Mouse (Mus musculus) layer of hippocampus, adult 11-12 months (tissue): ENCODE results near the gene Osbpl9.

ENCODE experiments used
- DNase-seq: peaks from one replicate; pipeline ENCODE4 v3.0.0; 2022; ENCODE audit warnings: low spot score

Gene Osbpl9

DNA sequence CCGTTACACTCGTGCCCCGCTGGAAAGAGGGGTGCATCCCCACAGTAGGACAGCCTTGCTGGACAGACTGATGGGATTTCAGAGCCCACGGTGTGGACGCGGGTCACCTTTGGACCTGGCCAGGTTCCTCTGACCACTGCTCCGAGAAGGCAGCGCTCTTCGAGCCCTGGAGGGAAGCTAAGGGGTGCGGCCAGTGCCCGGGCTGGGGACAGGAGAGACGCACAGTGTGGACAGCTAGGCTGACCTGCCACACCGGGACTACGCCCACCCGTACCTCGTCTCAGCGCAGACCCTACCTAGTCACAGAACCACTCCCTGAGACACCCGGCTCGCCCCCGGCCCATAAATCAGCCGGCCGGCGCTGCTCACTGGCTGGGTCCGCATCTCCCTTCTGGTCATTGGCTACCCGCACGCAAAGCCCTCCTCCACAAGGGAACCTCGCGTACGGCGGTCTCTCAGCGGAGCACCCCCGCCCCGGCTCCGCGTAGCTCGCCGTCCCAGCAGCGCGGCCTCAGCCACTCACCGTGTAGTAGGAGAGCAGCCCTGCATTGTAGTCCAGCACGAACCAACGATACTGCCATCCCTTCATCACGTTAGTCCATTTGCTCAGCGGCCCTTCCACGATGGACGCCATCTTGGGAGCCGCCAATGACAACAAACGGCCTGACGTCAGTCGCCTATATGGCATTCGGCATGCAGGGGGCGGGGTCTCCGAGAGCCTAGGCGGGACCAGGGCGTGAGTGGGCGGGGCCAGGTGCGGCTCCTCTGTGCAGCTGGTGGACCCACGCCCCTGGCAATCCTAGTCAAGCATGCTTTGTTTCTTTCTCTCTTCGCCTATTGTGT is at the start of gene Osbpl9:
Gene Osbpl9, minus strand, starts transcription at position 691 of the 843 bp plus-strand sequence.
- DNase-seq, result peak; percentile 98

DNA sequence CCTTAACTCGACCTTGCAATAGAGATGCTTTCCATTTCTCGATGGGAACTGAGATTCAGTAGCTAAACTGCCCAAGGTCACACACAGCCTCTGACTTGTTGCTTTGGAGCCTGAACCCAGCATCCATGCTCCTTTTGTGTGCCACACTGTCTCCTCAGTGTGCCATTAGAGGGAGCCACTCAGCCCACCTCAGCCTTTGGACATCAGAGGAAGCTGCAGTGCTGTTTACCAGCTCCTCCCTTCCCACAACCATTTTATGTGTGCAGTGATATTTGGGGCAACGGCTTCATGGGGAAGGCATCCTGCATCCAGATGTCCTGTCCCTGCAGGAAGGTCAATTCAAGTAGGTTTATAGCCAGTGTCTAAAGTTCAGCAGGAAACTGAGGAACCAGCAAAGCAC is 49.5 kb upstream of the Osbpl9 start:
- DNase-seq, result peak; percentile 35

DNA sequence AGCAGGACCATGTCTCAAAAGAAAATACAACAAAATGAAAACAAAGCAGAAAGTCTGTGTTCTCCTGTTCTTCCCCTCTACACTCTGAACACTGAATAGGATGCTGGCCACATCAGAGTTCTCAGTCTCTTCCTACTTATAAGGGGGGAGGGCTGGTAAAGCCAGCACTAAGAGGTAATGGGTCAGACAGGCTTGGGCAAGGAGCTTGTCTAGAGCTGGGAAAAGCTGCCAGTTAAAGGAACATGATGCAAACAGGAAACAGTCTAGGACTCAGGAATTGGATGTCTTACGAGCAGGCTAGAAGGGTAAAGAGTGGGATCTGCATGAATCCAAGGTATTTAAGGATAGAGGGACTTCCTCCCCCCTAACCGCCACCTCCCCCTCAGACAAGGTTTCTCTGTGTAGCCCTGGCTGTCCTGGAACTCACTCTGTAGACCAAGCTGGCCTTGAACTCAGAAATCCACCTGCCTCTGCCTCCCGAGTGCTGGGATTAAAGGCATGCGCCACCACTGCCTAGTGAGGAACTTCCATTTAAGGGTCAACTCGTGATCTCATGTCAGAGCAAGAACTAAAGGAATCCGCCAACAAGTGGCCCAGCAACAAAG is 43.0 kb upstream of the Osbpl9 start:
- DNase-seq, result no peak

GRCm38 (mm10) chr4:109244506-109244905 is 42.4 kb upstream of the Osbpl9 start:
- no peak for DNase-seq

DNA sequence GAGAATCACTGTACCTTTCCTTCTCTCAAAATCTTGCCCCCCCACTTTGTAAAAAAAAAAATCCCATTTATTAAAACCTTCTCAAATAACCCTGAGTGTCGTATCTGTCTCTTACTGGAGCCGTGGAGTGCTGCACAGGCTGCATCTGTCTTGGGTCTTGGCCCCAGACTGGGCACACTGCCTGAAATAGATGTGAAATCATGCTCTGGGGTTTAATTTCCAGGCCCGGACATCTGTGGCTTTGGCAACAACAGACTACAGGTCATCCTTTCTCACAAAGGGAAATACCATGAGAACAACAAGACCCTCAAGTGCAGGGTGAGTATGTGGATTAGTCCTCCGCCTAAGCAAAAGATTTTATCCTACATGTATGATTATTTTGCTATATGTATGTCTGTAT is 39.9 kb upstream of the Osbpl9 start:
- DNase-seq, result no peak

- DNase-seq, result no peak
Measured at GRCm38 (mm10) chr4:109241221-109241620, 39.1 kb upstream of the Osbpl9 start.

DNA sequence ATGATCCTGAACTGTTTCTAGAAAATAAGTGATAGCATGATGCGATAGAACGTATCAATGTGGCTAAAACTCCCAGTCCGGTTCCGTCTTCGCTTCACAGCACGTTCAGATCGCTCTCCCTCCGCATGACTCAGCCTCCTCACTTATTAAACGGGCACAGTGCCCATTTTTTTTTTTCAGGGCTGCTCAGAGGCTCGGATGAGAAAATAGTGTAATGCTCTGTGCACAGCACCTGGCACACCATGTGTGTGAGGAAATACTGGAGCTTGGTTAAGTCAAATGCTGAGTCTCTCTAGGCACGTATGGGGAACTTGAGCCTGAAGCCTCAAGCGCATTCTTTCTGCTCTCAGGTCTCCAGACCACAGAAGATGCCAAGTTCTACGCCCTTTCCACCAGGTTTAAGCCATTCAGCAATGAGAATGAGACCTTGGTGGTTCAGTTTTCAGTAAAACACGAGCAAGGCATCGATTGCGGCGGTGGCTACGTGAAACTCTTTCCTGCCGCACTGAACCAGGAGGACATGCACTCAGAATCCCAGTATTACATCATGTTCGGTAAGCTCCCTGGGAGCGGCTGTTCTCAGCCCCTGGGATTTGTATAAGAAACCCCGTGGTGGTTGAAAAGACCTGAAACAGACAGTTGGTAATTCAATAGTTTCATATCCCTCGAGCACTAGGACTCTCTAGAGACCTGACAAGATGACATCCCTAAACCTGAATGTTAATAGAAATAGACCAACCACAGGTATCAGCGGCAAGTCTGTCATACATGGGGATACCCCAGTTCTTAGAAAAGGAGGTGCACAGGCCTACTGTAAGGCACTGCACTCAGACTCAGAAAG is 36.6 kb upstream of the Osbpl9 start:
- DNase-seq, result peak; percentile 61

- no peak for DNase-seq
Measured at GRCm38 (mm10) chr4:109236186-109236879, 34.3 kb upstream of the Osbpl9 start.

GRCm38 (mm10) chr4:109234806-109235350 is 32.8 kb upstream of the Osbpl9 start:
- DNase-seq, result no peak

- DNase-seq, result no peak
Measured at GRCm38 (mm10) chr4:109234185-109234584, 32.1 kb upstream of the Osbpl9 start, which contains the start of gene Calr4. Gene Calr4, plus strand, starts transcription at chr4:109234485.

DNA sequence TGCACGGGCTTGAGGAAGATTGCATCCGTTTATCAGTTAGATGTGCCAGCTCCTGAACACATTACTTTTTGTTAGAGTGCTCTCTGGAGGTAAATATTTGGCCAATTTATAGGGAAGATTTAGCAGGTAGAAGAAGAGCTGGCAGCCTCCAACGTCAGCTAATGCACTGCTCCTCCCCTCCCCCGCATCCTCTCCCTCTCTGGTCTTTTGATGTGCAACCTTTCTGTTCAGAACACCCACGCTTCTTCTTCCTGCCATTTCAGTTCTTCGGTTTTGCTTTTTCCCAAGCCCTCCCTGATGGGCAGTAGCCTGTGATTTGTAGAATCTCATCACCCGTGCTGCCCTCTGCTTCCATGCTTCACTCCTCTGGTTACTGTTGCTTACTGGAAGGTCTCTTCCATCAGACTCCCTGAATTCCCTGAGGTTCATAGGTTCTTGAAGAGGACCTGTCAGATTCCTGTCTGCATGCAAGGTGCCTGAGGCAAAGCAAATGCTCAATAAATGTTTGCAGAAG is 27.8 kb upstream of the Osbpl9 start:
- no peak for DNase-seq

- DNase-seq, result no peak
Measured at GRCm38 (mm10) chr4:109226071-109226470, 24.0 kb upstream of the Osbpl9 start.

DNA sequence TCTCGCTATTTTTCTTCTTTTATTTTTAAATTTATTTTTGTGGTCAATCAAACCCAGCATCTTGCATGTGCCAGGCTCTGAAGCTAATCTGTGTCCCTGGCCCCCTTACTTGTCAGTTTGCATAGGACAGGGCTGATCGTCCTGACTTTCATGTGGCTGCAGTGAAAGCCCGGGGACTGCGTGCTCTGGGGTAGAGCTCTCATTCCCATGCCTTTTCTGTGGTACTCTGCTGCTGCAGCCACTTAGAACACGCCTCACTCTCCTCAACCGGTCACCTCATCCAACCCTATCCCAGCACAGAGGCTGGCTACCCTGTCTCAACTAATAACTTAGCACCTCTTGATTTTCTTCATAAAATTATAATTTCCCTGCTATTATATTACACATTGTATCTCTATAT is 23.5 kb upstream of the Osbpl9 start:
- DNase-seq, result no peak

GRCm38 (mm10) chr4:109224762-109225552 is 22.9 kb upstream of the Osbpl9 start:
- peak; percentile 86 for DNase-seq

DNA sequence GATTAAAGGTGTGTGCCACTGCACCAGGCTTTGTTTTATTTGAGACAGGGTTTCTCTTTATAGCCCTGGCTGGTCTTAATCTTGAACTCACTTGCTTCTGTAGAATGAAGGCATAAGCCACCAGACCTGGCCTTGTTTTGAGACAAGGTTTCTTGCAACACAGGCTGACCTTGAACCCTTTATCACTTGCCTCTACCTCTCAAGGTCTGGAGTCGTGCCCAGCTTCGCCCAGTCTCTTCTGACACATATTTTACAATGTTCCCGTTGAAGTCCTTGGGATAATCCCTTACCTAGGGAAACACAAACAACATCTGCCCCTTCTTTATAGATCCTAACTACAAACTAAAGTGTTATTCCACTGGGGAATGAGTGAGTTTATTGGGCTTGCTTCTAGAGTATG is 19.9 kb upstream of the Osbpl9 start:
- DNase-seq, result no peak

GRCm38 (mm10) chr4:109220441-109220940 is 18.4 kb upstream of the Osbpl9 start:
- DNase-seq, result no peak

DNA sequence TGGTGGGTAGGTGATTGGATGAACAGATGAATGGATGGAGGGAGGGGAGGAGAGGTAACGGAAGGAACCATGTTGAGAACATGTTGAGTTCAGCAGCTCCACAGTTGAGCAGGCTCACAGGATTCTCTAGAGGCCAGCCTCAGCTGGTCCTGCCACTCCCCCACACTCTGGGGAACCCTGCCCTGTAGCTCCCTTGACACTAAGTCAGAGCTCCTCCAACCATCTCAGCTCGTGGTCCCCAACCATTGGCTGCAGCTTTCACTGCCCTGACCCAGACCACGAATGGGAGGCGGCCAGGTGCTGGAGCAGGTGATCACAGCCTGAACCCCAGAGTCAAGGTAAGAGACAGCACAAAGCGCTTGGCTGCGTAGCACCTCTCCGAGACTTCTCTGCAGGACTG is 15.9 kb upstream of the Osbpl9 start:
- DNase-seq, result no peak

- DNase-seq, result no peak
Measured at GRCm38 (mm10) chr4:109213986-109214385, 11.9 kb upstream of the Osbpl9 start.

- DNase-seq, result no peak
Measured at GRCm38 (mm10) chr4:109210881-109211280, 8.8 kb upstream of the Osbpl9 start.

DNA sequence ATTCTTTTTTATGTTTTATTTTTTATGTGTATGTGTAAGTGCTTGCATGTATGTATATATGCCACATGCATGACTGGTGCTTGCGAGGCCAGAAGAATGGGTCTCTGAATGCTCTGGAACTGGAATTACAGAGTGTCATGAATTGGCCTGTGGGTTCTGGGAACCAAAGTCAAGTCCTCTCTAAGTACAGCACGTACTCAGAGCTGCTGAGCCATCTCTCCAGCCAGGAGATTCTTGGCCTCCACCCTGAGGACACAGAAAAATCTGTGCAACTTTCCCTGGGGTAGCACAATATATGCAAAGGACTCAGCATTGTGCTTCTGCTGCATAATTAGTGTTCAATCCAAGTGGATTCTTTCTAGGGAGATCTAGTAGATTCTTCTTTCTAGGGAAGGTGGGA is 8.2 kb upstream of the Osbpl9 start:
- no peak for DNase-seq
